Mouse (Mus musculus) liver, embryonic 14.5 days (tissue): ENCODE data around the gene Lrrc8d. TPM values are rescaled to one million over a fixed set of nuclear protein-coding genes. Genes with fewer than 3 reads are reported as not detected.

Experiments used
- ATAC-seq: fragments of 200-750 bp; cut with Nextera tagmentation; 2 replicates; pipeline ENCODE4 v1.8.0; 2017; ENCODE audit warnings: moderate number of reproducible peaks, mild to moderate bottlenecking, moderate library complexity; ENCODE audit not compliant: insufficient read depth
- DNase-seq, 3 experiments: peaks; one replicate each; pipeline ENCODE4 v3.0.0-alpha.2; 2012 to 2013; ENCODE audit warnings: low read depth in 3 of 3, low spot score in 3 of 3
- H3K27ac ChIP-seq: fragments of 300-500 bp; sonication (generic); 2 replicates; pipeline ENCODE4 v1.5.1; 2014; ENCODE audit warnings: moderate library complexity, mild to moderate bottlenecking, control low read depth, inconsistent platforms
- H3K27me3 ChIP-seq: fragments of 300-500 bp; sonication (generic); 2 replicates; pipeline ENCODE4 v1.6.1; 2014; ENCODE audit warnings: mild to moderate bottlenecking, low read length, moderate library complexity; ENCODE audit not compliant: control insufficient read depth, insufficient read depth
- H3K36me3 ChIP-seq: fragments of 300-500 bp; sonication (generic); replicated peaks from 2 replicates; pipeline ENCODE4 v1.6.1; 2014; ENCODE audit warnings: low read depth; ENCODE audit not compliant: control insufficient read depth, insufficient read depth
- H3K4me1 ChIP-seq, 2 experiments: fragments of 200-500 bp in 1 of 2; fragments of 300-500 bp in 1 of 2; sonication (generic) in 1 of 2; replicated peaks; 2 replicates each; pipeline ENCODE4 v1.6.1; 2012 to 2014; ENCODE audit warnings: antibody characterized with exemption in 1 of 2, inconsistent platforms in 1 of 2, low read length in 1 of 2; ENCODE audit not compliant: control insufficient read depth in 2 of 2, insufficient read depth in 2 of 2
- H3K4me2 ChIP-seq: fragments of 300-500 bp; sonication (generic); 2 replicates; pipeline ENCODE4 v1.6.1; 2014; ENCODE audit warnings: low read depth, mild to moderate bottlenecking, control low read depth, moderate library complexity
- H3K4me3 ChIP-seq, 2 experiments: fragments of 200-500 bp in 1 of 2; fragments of 300-500 bp in 1 of 2; sonication (generic) in 1 of 2; 2 replicates each; pipeline ENCODE4 v1.5.1; 2012 to 2014; ENCODE audit warnings: low read depth in 2 of 2, low read length in 2 of 2, mild to moderate bottlenecking in 2 of 2, control low read depth in 1 of 2, inconsistent platforms in 1 of 2, moderate library complexity in 1 of 2; ENCODE audit not compliant: insufficient read depth in 1 of 2
- H3K9ac ChIP-seq: fragments of 300-500 bp; sonication (generic); replicated peaks from 2 replicates; pipeline ENCODE4 v1.6.1; 2014; ENCODE audit warnings: mild to moderate bottlenecking, control low read depth, moderate library complexity
- H3K9me3 ChIP-seq: fragments of 300-500 bp; sonication (generic); 2 replicates; pipeline ENCODE4 v1.6.1; 2016; ENCODE audit warnings: low read length, mixed read lengths; ENCODE audit not compliant: control insufficient read depth
- CTCF ChIP-seq: IDR thresholded peaks from 2 replicates; pipeline ENCODE4 v1.5.1; 2016; ENCODE audit warnings: antibody characterized with exemption, low read depth, control low read depth
- EP300 ChIP-seq: IDR thresholded peaks from 2 replicates; pipeline ENCODE4 v1.6.1; 2016; ENCODE audit warnings: antibody characterized with exemption, low read depth
- WGBS: fragments of 180-500 bp; shearing (Covaris S2); extraction: QIAGEN DNeasy Blood & Tissue Kit; methylation state at CpG from one replicate; pipeline ENCODE4 v1.1.7; 2014; ENCODE audit not compliant: insufficient replicate concordance; 5-methylcytosine and 5-hydroxymethylcytosine counted together
- polyA plus RNA-seq, 2 experiments: library from polyadenylated mRNA; depleted of rRNA in 1 of 2; stranded (reverse) in 1 of 2; unstranded in 1 of 2; fragments of >200 nt; fragmentation: Nextera tagmentation in 1 of 2; extraction: Ambion mirVana in 1 of 2; gene quantifications; 2 replicates each; pipeline versions ENCODE4 v1.2.1 to v1.2.3; 2012 to 2014

The Lrrc8d gene
- polyA plus RNA-seq, 2 experiments = 3.3 to 7.8 TPM

- DNase-seq (no peak), ATAC-seq (no peak; the same call in 1 of the 2 replicates)
- TF ChIP-seq EP300 (no peak), CTCF (no peak)
Observed at GRCm38 (mm10) chr5:105836006-105836405, 136.2 kb downstream of the Lrrc8d start.

GRCm38 (mm10) chr5:105839740-105840310 is 140.1 kb downstream of the Lrrc8d start:
- no peak overlapping the region for H3K27ac ChIP-seq
- H3K9me3 ChIP-seq = no peaks in the 10 kb centered on the region
- no peak overlapping the region for H3K9ac ChIP-seq
- H3K36me3 ChIP-seq = no peaks in the 10 kb centered on the region
- TF ChIP-seq EP300 = no peak
- TF ChIP-seq CTCF = 0 out of 2 replicates have a peak, but pooled peaks have one; percentile 21
- 39% methylated on average over 13 of the region's 13 CpGs for WGBS
- H3K27me3 ChIP-seq = no peaks in the 10 kb centered on the region
- no peaks in the 10 kb centered on the region for H3K4me1 ChIP-seq
- ATAC-seq (no peak), DNase-seq (no peak)
- H3K4me3 ChIP-seq = no peak overlapping the region
- H3K4me2 ChIP-seq = no peak overlapping the region

More at GRCm38 (mm10) chr5:105836006-105836405, 136.2 kb downstream of the Lrrc8d start:
- Histone ChIP-seq H3K4me3 (no peak overlapping the region), H3K9me3 (no peaks in the 10 kb centered on the region), H3K4me1 (peaks cover 0 to 2% of the 10 kb centered on the region in 2 experiments; a peak in 1 of 4 replicates), H3K9ac (no peak overlapping the region), H3K36me3 (no peaks in the 10 kb centered on the region), H3K27ac (no peak overlapping the region), H3K27me3 (no peaks in the 10 kb centered on the region), H3K4me2 (no peak overlapping the region)
- 68% methylated on average over 9 of the region's 9 CpGs for WGBS

GRCm38 (mm10) chr5:105844044-105844753 is 144.4 kb downstream of the Lrrc8d start:
- H3K27me3 ChIP-seq = no peaks in the 10 kb centered on the region
- DNase-seq = no peak
- H3K4me3 ChIP-seq = no peak overlapping the region
- no peaks in the 10 kb centered on the region for H3K9me3 ChIP-seq
- no peak overlapping the region for H3K9ac ChIP-seq
- no peak overlapping the region for H3K27ac ChIP-seq
- no peak for TF ChIP-seq CTCF
- no peak for TF ChIP-seq EP300
- H3K4me2 ChIP-seq = no peak overlapping the region
- peaks cover 0 to 3% of the 10 kb centered on the region in 2 experiments; a peak in 1 of 4 replicates for H3K4me1 ChIP-seq
- peak; percentile 35 for ATAC-seq
- no peaks in the 10 kb centered on the region for H3K36me3 ChIP-seq
- 26% methylated on average over 10 of the region's 10 CpGs for WGBS

GRCm38 (mm10) chr5:105845041-105845440 is 145.3 kb downstream of the Lrrc8d start:
- no peak for ATAC-seq
- H3K36me3 ChIP-seq = no peaks in the 10 kb centered on the region

GRCm38 (mm10) chr5:105847726-105848125 is 148.0 kb downstream of the Lrrc8d start:
- no peak overlapping the region for H3K4me2 ChIP-seq
- H3K9me3 ChIP-seq = no peaks in the 10 kb centered on the region
- H3K36me3 ChIP-seq = no peaks in the 10 kb centered on the region
- DNase-seq = no peak
- H3K9ac ChIP-seq = no peak overlapping the region
- WGBS = 73% methylated on average over 8 of the region's 8 CpGs
- TF ChIP-seq EP300 (no peak), CTCF (no peak)
- peaks cover 0 to 6% of the 10 kb centered on the region in 2 experiments; a peak in 2 of 4 replicates for H3K4me1 ChIP-seq
- H3K27me3 ChIP-seq = no peaks in the 10 kb centered on the region
- no peak overlapping the region for H3K27ac ChIP-seq
- ATAC-seq = no peak
- no peak overlapping the region for H3K4me3 ChIP-seq

More at GRCm38 (mm10) chr5:105845041-105845440, 145.3 kb downstream of the Lrrc8d start:
- WGBS = 76% methylated on average over 2 of the region's 2 CpGs
- H3K4me2 ChIP-seq = no peak overlapping the region
- no peak overlapping the region for H3K27ac ChIP-seq
- no peak overlapping the region for H3K9ac ChIP-seq
- no peak for DNase-seq
- TF ChIP-seq EP300 (no peak), CTCF (peak; percentile 7; the same call in 1 of the 2 replicates)
- no peaks in the 10 kb centered on the region for H3K27me3 ChIP-seq
- no peaks in the 10 kb centered on the region for H3K9me3 ChIP-seq
- no peak overlapping the region for H3K4me3 ChIP-seq
- peaks cover 0 to 6% of the 10 kb centered on the region in 2 experiments; a peak in 2 of 4 replicates for H3K4me1 ChIP-seq
